Mouse (Mus musculus): ENCODE measurements at regions not wholly inside any gene's neighbourhood (a gene's known extent, or its start where the extent isn't known, plus 50 kb on each side); places are given as distances from the start of the nearest gene placed in this dataset.

DNA sequence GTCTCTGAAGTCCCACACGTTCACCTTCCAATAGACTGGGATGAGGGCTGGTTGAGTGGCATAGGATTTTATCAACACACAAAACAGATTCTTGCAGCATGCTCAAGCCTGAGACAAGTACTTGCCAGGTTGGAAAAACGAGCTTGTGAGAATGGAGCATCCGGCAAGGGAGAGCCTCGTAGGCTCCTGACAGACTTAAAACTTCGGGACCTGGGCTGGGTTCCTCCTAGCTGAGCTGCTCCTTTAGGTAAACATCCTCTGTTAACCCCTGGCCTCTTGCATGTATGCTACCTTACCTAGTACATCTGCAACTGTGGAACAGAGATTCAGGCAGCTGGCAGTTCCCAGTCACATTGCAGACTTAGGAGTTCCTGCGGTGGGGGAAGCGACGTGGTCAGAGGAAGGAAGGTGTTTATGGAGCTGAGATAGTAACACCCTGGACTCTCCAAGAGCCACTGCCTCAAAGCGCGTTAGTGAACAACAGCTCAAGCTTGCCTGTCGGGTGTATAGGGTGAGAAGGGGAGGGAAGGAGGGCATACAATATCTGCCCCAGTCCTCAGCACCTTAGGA lies 83.8 kb downstream of the Pdcl3 start:
- DNase-seq (ENCODE audit: extremely low read depth) = no peak
- Histone ChIP-seq H3K27me3 (replicated peaks) (no peaks in the 10 kb centered on the region), H3K36me3 (replicated peaks in 1 of 2; ENCODE audit: control insufficient read depth in 1 of 2, insufficient read depth in 1 of 2, low read length in 1 of 2) (no peaks in the 10 kb centered on the region), H3K27ac (ENCODE audit: insufficient read depth, low read depth) (no peak overlapping the region), H3K9ac (ENCODE audit: insufficient read depth, low read depth) (no peak overlapping the region), H3K9me3 (replicated peaks; ENCODE audit: low read length) (no peaks in the 10 kb centered on the region), H3K4me1 (ENCODE audit: control insufficient read depth in 1 of 2, insufficient read depth in 2 of 2) (peaks cover 0 to 5% of the 10 kb centered on the region in 2 experiments; a peak in 1 of 4 replicates), H3K4me2 (ENCODE audit: insufficient read depth, low read depth, poor library complexity, severe bottlenecking) (no peak overlapping the region), H3K79me2 (replicated peaks; ENCODE audit: control insufficient read depth, extremely low read depth, insufficient read depth, poor library complexity, severe bottlenecking) (no peaks in the 10 kb centered on the region), H3K4me3 (replicated peaks in 1 of 3; ENCODE audit: low read depth in 2 of 3, low read length in 2 of 3, poor library complexity in 1 of 3) (no peak overlapping the region)
- TF ChIP-seq NRF1 (IDR thresholded peaks at IDR 0.05; ENCODE audit: low read depth, low read length) (no peak), UBTF (IDR thresholded peaks at IDR 0.05; ENCODE audit: low read depth, low read length) (no peak), MAFK (IDR thresholded peaks at IDR 0.05; ENCODE audit: insufficient replicate concordance, low read length) (no peak), IRF4 (IDR thresholded peaks at IDR 0.05; ENCODE audit: low read depth, low read length) (no peak), E2F4 (IDR thresholded peaks at IDR 0.05; ENCODE audit: insufficient replicate concordance, low read depth, low read length) (no peak), SIN3A (IDR thresholded peaks at IDR 0.05; ENCODE audit: low read length) (no peak), RAD21 (IDR thresholded peaks at IDR 0.05; ENCODE audit: low read depth, low read length) (no peak), SMC3 (IDR thresholded peaks at IDR 0.05; ENCODE audit: low read depth, low read length) (no peak), ETS1 (conservative IDR thresholded peaks at IDR 0.05; ENCODE audit: low read depth, low read length) (no peak), ELF1 (IDR thresholded peaks at IDR 0.05; ENCODE audit: low read depth, low read length) (no peak), CTCF (conservative IDR thresholded peaks at IDR 0.05 in 1 of 2, IDR thresholded peaks at IDR 0.05 in 1 of 2; ENCODE audit: low read depth in 2 of 2, low read length in 2 of 2) (no peak), MAZ (IDR thresholded peaks at IDR 0.05; ENCODE audit: low read depth, low read length) (no peak), MYC (IDR thresholded peaks at IDR 0.05; ENCODE audit: low read depth, low read length) (no peak), PAX5 (IDR thresholded peaks at IDR 0.05; ENCODE audit: low read length) (no peak), USF1 (IDR thresholded peaks at IDR 0.05; ENCODE audit: low read depth, low read length) (no peak)
- dilution Hi-C loops (cut with MboI; ENCODE audit: extremely low pct_ligation_motif_present, extremely low pct_unique_long_range_greater_than_20kb, low sequenced_read_pairs) (no loop called here), in situ Hi-C loops (cut with MboI; ENCODE audit: low pct_ligation_motif_present, low pct_unique_long_range_greater_than_20kb, low sequenced_read_pairs) (no loop called here)

- in situ Hi-C loops (cut with MboI; ENCODE audit: low pct_ligation_motif_present, low pct_unique_long_range_greater_than_20kb, low sequenced_read_pairs) (no loop called here), dilution Hi-C loops (cut with MboI; ENCODE audit: extremely low pct_ligation_motif_present, extremely low pct_unique_long_range_greater_than_20kb, low sequenced_read_pairs) (no loop called here)
- Histone ChIP-seq H3K27me3 (replicated peaks) (no peaks in the 10 kb centered on the region), H3K9ac (ENCODE audit: insufficient read depth, low read depth) (no peak overlapping the region), H3K36me3 (replicated peaks in 1 of 2; ENCODE audit: control insufficient read depth in 1 of 2, insufficient read depth in 1 of 2, low read length in 1 of 2) (no peaks in the 10 kb centered on the region), H3K27ac (ENCODE audit: insufficient read depth, low read depth) (no peak overlapping the region), H3K4me1 (ENCODE audit: control insufficient read depth in 1 of 2, insufficient read depth in 2 of 2) (peaks cover 0 to 6% of the 10 kb centered on the region in 2 experiments; a peak in 1 of 4 replicates), H3K4me2 (ENCODE audit: insufficient read depth, low read depth, poor library complexity, severe bottlenecking) (no peak overlapping the region), H3K9me3 (replicated peaks; ENCODE audit: low read length) (no peaks in the 10 kb centered on the region), H3K79me2 (replicated peaks; ENCODE audit: control insufficient read depth, extremely low read depth, insufficient read depth, poor library complexity, severe bottlenecking) (no peaks in the 10 kb centered on the region), H3K4me3 (replicated peaks in 1 of 3; ENCODE audit: low read depth in 2 of 3, low read length in 2 of 3, poor library complexity in 1 of 3) (no peak overlapping the region)
- no peak for TF ChIP-seq BHLHE40 (IDR thresholded peaks at IDR 0.05; ENCODE audit: low read depth, low read length)
- no peak for TF ChIP-seq TBP (conservative IDR thresholded peaks at IDR 0.05; ENCODE audit: low read depth, low read length)
- no peak for TF ChIP-seq EP300 (IDR thresholded peaks at IDR 0.05; ENCODE audit: low read length)
- no peak for TF ChIP-seq NELFE (IDR thresholded peaks at IDR 0.05; ENCODE audit: low read depth, low read length)
- no peak for DNase-seq (ENCODE audit: extremely low read depth)
Measured at GRCm38 (mm10) chr1:39069676-39070075, 84.3 kb downstream of the Pdcl3 start.
